Mouse (Mus musculus) CH12.LX (cell line): ENCODE data around the gene Tmprss12. TPM values are rescaled to one million over a fixed set of nuclear protein-coding genes. Genes with fewer than 3 reads are reported as not detected.
"Not testable (repeated sequence)": the region's sequence is repeated elsewhere in the genome, so short reads cannot be mapped to it uniquely, and the experiment has no call there.

Source experiments
- DNase-seq: peaks from one replicate; pipeline ENCODE4 v3.0.0-alpha.2; 2013; ENCODE audit errors: extremely low read depth
- H3K27ac ChIP-seq: 2 replicates; pipeline ENCODE4 v1.5.1; 2012; ENCODE audit warnings: low read depth, mild to moderate bottlenecking, control low read depth, moderate library complexity; ENCODE audit not compliant: insufficient read depth
- H3K27me3 ChIP-seq: replicated peaks from 2 replicates; pipeline ENCODE3; 2012; ENCODE audit warnings: inconsistent platforms
- H3K36me3 ChIP-seq, 2 experiments: replicated peaks in 1 of 2; 2 replicates each; pipeline versions ENCODE3 to v1.6.1; 2012; ENCODE audit warnings: inconsistent platforms in 1 of 2, low read length in 1 of 2, mild to moderate bottlenecking in 1 of 2, mixed read lengths in 1 of 2, moderate library complexity in 1 of 2; ENCODE audit not compliant: control insufficient read depth in 1 of 2, insufficient read depth in 1 of 2
- H3K4me1 ChIP-seq, 2 experiments: 2 replicates each; pipeline ENCODE4 v1.6.1; 2012; ENCODE audit warnings: inconsistent platforms in 1 of 2, moderate library complexity in 1 of 2; ENCODE audit not compliant: insufficient read depth in 2 of 2, control insufficient read depth in 1 of 2
- H3K4me2 ChIP-seq: 2 replicates; pipeline ENCODE4 v1.6.1; 2012; ENCODE audit warnings: low read depth, mild to moderate bottlenecking, control low read depth; ENCODE audit not compliant: poor library complexity, insufficient read depth, severe bottlenecking
- H3K4me3 ChIP-seq, 3 experiments: fragments of 150-350 bp in 1 of 3; sonication (generic) in 1 of 3; replicated peaks in 1 of 3; 2 replicates each; pipeline versions ENCODE3 to v1.5.1; 2011 to 2012; ENCODE audit warnings: low read depth in 2 of 3, low read length in 2 of 3, mild to moderate bottlenecking in 2 of 3, moderate library complexity in 2 of 3, control low read depth in 1 of 3, improper control_type of control experiment in 1 of 3, inconsistent platforms in 1 of 3, mixed read lengths in 1 of 3; ENCODE audit not compliant: poor library complexity in 1 of 3
- H3K79me2 ChIP-seq: replicated peaks from 2 replicates; pipeline ENCODE4 v1.6.1; 2012; ENCODE audit warnings: mild to moderate bottlenecking, moderate library complexity; ENCODE audit not compliant: control insufficient read depth, poor library complexity, insufficient read depth, severe bottlenecking; ENCODE audit errors: extremely low read depth
- H3K9ac ChIP-seq: 2 replicates; pipeline ENCODE4 v1.6.1; 2012; ENCODE audit warnings: low read depth, mild to moderate bottlenecking, control low read depth, moderate library complexity; ENCODE audit not compliant: insufficient read depth
- H3K9me3 ChIP-seq: replicated peaks from 2 replicates; pipeline ENCODE3; 2012; ENCODE audit warnings: low read length, inconsistent platforms, mixed read lengths
- CTCF ChIP-seq, 2 experiments: IDR thresholded peaks in 1 of 2; conservative IDR thresholded peaks in 1 of 2; 2 replicates each; pipeline ENCODE4 v1.5.1; 2011 to 2012; ENCODE audit warnings: low read depth in 2 of 2, low read length in 2 of 2, improper control_type of control experiment in 1 of 2, inconsistent platforms in 1 of 2, mild to moderate bottlenecking in 1 of 2, moderate library complexity in 1 of 2
- RAD21 ChIP-seq: IDR thresholded peaks from 2 replicates; pipeline ENCODE4 v1.6.1; 2011; ENCODE audit warnings: low read depth, mild to moderate bottlenecking, low read length, improper control_type of control experiment, moderate library complexity
- SMC3 ChIP-seq: IDR thresholded peaks from 2 replicates; pipeline ENCODE4 v1.6.1; 2011; ENCODE audit warnings: low read depth, low read length, improper control_type of control experiment
- dilution Hi-C: fragments of 300-500 bp; cut with MboI; formaldehyde crosslinking; loops from 2 replicates; pipeline ENCODE4 v1.14.3; 2020; ENCODE audit warnings: low sequenced_read_pairs; ENCODE audit not compliant: extremely low pct_unique_long_range_greater_than_20kb, extremely low pct_ligation_motif_present
- in situ Hi-C: fragments of 300-500 bp; cut with MboI; formaldehyde crosslinking; loops from 3 replicates; pipeline ENCODE4 v1.14.3; 2019; ENCODE audit warnings: low sequenced_read_pairs, low pct_ligation_motif_present, low pct_unique_long_range_greater_than_20kb, mixed read lengths
- polyA plus RNA-seq: library from polyadenylated mRNA; unstranded; fragments of >175 nt; gene quantifications from 2 replicates; pipeline ENCODE4 v1.2.1, GENCODE M21; 2012; ENCODE audit warnings: low read depth; ENCODE audit not compliant: insufficient read length
- total RNA-seq, 2 experiments: library from RNA; depleted of rRNA; stranded (reverse); fragments of 300-350 nt in 1 of 2; fragments of >200 nt in 1 of 2; gene quantifications; 2 replicates each; pipeline ENCODE4 v1.2.3; 2012 to 2014

The Tmprss12 gene
- total and polyA plus RNA-seq, 3 experiments: not detected

DNA sequence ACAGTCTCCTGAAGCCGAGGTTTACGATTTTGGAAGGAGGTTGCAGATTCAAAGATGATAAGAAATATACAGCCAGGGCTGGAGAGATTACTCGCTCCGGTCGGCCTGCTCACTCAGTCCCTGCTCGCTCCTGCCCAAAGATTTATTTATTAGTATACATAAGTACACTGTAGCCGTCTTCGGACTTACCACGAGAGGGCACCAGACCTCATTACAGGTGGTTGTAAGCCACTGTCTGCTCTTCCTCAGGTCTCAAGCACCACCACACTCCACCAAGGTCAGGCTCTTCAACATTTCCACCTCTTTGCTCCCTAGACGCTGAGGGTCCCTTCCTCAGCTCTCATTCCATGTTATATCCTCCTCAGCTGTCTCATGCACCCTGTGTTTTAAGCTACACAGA is 57.2 kb downstream of the Tmprss12 start:
- H3K4me1 ChIP-seq, H3K36me3 ChIP-seq, H3K9ac ChIP-seq, dilution Hi-C loops, in situ Hi-C loops, H3K4me3 ChIP-seq, H3K4me2 ChIP-seq, H3K9me3 ChIP-seq, H3K27ac ChIP-seq, H3K79me2 ChIP-seq, H3K27me3 ChIP-seq: not testable (repeated sequence)
- TF ChIP-seq SMC3: peak; percentile 54
- TF ChIP-seq RAD21: peak; percentile 29
- peak in 1 of 2 experiments; percentile 56; a peak in 3 of 4 replicates for TF ChIP-seq CTCF (conservative IDR thresholded peaks at IDR 0.05 in 1 of 2, IDR thresholded peaks at IDR 0.05 in 1 of 2; ENCODE audit: low read depth in 2 of 2, low read length in 2 of 2)
- peak; percentile 54 for DNase-seq

DNA sequence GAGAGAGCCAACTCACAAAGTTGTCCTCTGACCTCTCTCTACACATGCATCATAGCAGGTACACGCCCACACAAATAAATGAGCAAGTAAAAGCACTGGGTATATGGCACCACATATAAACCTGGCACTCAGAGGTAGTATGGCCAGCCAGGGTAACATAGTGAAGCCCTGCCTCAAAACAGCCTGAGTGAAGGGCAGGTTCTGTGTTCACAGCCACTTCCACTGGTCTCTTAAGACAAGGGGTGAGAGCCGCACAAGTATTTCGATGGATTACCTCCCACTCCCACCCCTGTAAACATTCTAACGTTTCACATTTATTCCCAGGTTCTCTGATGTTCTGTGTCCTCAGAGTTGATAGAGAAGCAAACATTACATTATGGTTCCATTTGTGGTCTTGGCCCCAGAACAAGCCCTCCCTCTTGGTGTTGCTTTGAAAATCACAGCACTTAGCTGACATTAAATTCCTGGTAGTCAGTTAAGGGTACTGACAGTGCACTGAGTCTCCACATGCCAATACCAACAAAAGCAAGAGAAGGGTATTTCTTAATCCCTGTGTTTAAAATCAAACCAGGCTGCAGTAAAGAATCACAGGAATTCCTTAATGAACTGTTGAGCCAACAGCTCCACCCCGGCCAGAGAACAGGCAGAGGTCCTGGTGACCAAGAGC is 60.8 kb downstream of the Tmprss12 start:
- H3K27me3 ChIP-seq, H3K36me3 ChIP-seq, H3K79me2 ChIP-seq, in situ Hi-C loops, H3K4me2 ChIP-seq, H3K4me1 ChIP-seq, H3K9ac ChIP-seq, DNase-seq, dilution Hi-C loops, H3K27ac ChIP-seq, H3K9me3 ChIP-seq, H3K4me3 ChIP-seq: not testable (repeated sequence)

Other genes starting within 250 kb of the Tmprss12 start
- 15.1 and 16.7 TPM in 2 replicates for gene Dip2b, start 242.2 kb upstream of the Tmprss12 start, total RNA-seq (2012; rRNA removed)
- 13.0 and 15.7 TPM in 2 replicates for gene Dip2b, start 242.2 kb upstream of the Tmprss12 start, total RNA-seq (2014; rRNA removed)
- 14.3 and 18.2 TPM in 2 replicates for gene Dip2b, start 242.2 kb upstream of the Tmprss12 start, polyA plus RNA-seq
- 28.0 and 28.2 TPM in 2 replicates for gene Atf1, start 53.0 kb upstream of the Tmprss12 start, total RNA-seq (2012; rRNA removed)
- gene Atf1, start 53.0 kb upstream of the Tmprss12 start, total RNA-seq (2014; rRNA removed): 48.4 and 51.1 TPM in 2 replicates
- 111 and 133 TPM in 2 replicates for gene Atf1, start 53.0 kb upstream of the Tmprss12 start, polyA plus RNA-seq
- 5.8 and 6.5 TPM in 2 replicates for gene Mettl7a1, start 23.3 kb downstream of the Tmprss12 start, total RNA-seq (2012; rRNA removed)
- 17.2 and 17.9 TPM in 2 replicates for gene Mettl7a1, start 23.3 kb downstream of the Tmprss12 start, total RNA-seq (2014; rRNA removed)
- gene Mettl7a1, start 23.3 kb downstream of the Tmprss12 start, polyA plus RNA-seq: 14.2 and 14.9 TPM in 2 replicates
- gene Mettl7a3, start 54.1 kb downstream of the Tmprss12 start, total RNA-seq (2012; rRNA removed): 0.17 TPM in 1 of 2 replicates, not detected in the other
- not detected in 2 replicates for gene Mettl7a3, start 54.1 kb downstream of the Tmprss12 start, total RNA-seq (2014; rRNA removed)
- 0.33 and 0.70 TPM in 2 replicates for gene Mettl7a3, start 54.1 kb downstream of the Tmprss12 start, polyA plus RNA-seq
- not detected in 2 replicates for gene Methig1, start 72.3 kb downstream of the Tmprss12 start, total RNA-seq (2012; rRNA removed)
- not detected in 2 replicates for gene Methig1, start 72.3 kb downstream of the Tmprss12 start, total RNA-seq (2014; rRNA removed)
- not detected in 2 replicates for gene Methig1, start 72.3 kb downstream of the Tmprss12 start, polyA plus RNA-seq
- gene Mettl7a2, start 72.4 kb downstream of the Tmprss12 start, total RNA-seq (2012; rRNA removed): not detected in 2 replicates
- not detected in 2 replicates for gene Mettl7a2, start 72.4 kb downstream of the Tmprss12 start, total RNA-seq (2014; rRNA removed)
- not detected in 2 replicates for gene Mettl7a2, start 72.4 kb downstream of the Tmprss12 start, polyA plus RNA-seq
- not detected in 2 replicates for gene Higd1c, start 83.7 kb downstream of the Tmprss12 start, total RNA-seq (2012; rRNA removed)
- gene Higd1c, start 83.7 kb downstream of the Tmprss12 start, total RNA-seq (2014; rRNA removed): not detected in 2 replicates
- not detected in 2 replicates for gene Higd1c, start 83.7 kb downstream of the Tmprss12 start, polyA plus RNA-seq
- gene Gm5475, start 141.3 kb downstream of the Tmprss12 start, total RNA-seq (2012; rRNA removed): not detected in 2 replicates
- gene Gm5475, start 141.3 kb downstream of the Tmprss12 start, total RNA-seq (2014; rRNA removed): not detected in 2 replicates
- not detected in 2 replicates for gene Gm5475, start 141.3 kb downstream of the Tmprss12 start, polyA plus RNA-seq
- 8.9 and 13.2 TPM in 2 replicates for gene Slc11a2, start 144.2 kb downstream of the Tmprss12 start, total RNA-seq (2012; rRNA removed)
- gene Slc11a2, start 144.2 kb downstream of the Tmprss12 start, total RNA-seq (2014; rRNA removed): 11.7 and 13.0 TPM in 2 replicates
- 18.6 and 19.1 TPM in 2 replicates for gene Slc11a2, start 144.2 kb downstream of the Tmprss12 start, polyA plus RNA-seq
- gene Letmd1, start 188.2 kb downstream of the Tmprss12 start, total RNA-seq (2012; rRNA removed): 30.3 and 39.0 TPM in 2 replicates
- 28.5 and 31.4 TPM in 2 replicates for gene Letmd1, start 188.2 kb downstream of the Tmprss12 start, total RNA-seq (2014; rRNA removed)
- 44.0 and 51.3 TPM in 2 replicates for gene Letmd1, start 188.2 kb downstream of the Tmprss12 start, polyA plus RNA-seq
- gene Csrnp2, start 214.7 kb downstream of the Tmprss12 start, total RNA-seq (2012; rRNA removed): 3.5 TPM in 2 replicates
- gene Csrnp2, start 214.7 kb downstream of the Tmprss12 start, total RNA-seq (2014; rRNA removed): 2.3 and 2.4 TPM in 2 replicates
- gene Csrnp2, start 214.7 kb downstream of the Tmprss12 start, polyA plus RNA-seq: 2.0 and 2.3 TPM in 2 replicates